Mouse (Mus musculus): Measurements from ENCODE around the gene Ang2. TPM values are rescaled to one million over a fixed set of nuclear protein-coding genes. Genes with fewer than 3 reads are reported as not detected.
"Not testable (repeated sequence)": the region's sequence is repeated elsewhere in the genome, so short reads cannot be mapped to it uniquely, and the experiment has no call there.

Ang2 gene
- polyA plus RNA-seq, 1 experiment from 2014 or later: not detected

DNA sequence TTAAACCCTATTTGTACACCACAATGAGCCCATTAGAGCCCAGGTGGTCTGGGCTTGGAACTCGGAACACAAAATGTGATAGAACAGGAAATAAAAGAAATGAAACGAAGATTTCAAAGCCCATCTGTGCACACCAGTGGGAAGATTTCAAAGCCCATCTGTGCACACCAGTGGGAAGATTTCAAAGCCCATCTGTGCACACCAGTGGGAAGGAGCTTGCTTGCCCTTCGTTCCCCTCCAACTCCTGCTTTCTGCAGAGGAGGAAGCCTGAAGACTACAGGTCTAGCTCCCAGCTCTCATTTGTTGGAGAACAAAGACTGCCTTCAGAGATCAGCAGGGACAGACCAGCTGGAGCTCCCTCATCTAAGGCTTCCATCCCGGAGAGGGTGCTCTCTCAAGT, 26.0 kb downstream of the Ang2 start:
- 53% methylated on average over 4 of the region's 4 CpGs for WGBS
- H3K4me2 ChIP-seq: 0 out of 2 replicates have a peak overlapping the region, but pooled peaks have one; percentile 37
- H3K9ac ChIP-seq; H3K27ac ChIP-seq; H3K27me3 ChIP-seq; H3K36me3 ChIP-seq; H3K9me3 ChIP-seq (replicated peaks); ATAC-seq (replicated peaks; ENCODE audit: insufficient number of reproducible peaks, insufficient read depth, low FRiP score, low read depth); H3K4me3 ChIP-seq; H3K4me1 ChIP-seq (replicated peaks): not testable (repeated sequence)

DNA sequence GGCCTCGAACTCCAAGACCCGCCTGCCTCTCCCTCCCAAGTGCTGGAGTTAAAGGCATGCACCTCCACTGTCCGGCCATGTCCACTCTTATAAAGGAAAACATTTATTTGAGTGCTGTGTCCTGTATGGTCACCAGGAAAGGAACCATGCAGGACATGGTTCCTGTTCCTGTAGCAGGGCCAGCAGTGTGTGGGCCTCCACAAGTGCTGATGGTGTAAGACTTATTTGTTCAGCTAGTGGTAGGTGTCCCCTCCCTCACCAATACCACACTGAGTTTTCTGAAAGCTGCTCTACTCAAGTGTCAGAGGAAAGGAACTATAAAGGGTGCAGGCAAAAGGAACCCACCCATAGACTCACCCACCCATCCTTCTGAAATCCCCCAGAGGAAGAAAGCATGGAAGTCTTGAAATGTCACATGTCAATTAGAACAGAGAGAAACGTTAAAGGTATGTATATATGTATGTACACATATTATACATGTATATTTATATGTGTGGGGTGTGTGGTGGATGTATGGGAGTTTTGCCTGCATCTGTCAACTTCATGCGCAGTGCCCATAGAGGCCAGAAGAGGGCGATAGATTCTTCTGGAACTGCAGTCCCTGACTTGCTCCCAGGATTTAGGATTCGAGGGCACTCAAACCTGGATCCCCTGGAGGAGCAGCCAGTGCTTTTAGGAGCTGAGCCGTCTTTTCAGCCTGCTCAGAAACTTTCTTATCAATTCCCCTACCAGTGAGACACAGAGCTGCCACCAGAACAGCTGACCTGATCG, 26.7 kb downstream of the Ang2 start:
- not testable (repeated sequence) for H3K9me3 ChIP-seq (replicated peaks); H3K9ac ChIP-seq; H3K27ac ChIP-seq; H3K4me1 ChIP-seq (replicated peaks); H3K4me3 ChIP-seq; H3K27me3 ChIP-seq; ATAC-seq (replicated peaks; ENCODE audit: insufficient number of reproducible peaks, insufficient read depth, low FRiP score, low read depth); H3K36me3 ChIP-seq
- H3K4me2 ChIP-seq: peak overlapping the region; percentile 37; the same call in 1 of the 2 replicates
- 32% methylated on average over 9 of the region's 9 CpGs for WGBS

DNA sequence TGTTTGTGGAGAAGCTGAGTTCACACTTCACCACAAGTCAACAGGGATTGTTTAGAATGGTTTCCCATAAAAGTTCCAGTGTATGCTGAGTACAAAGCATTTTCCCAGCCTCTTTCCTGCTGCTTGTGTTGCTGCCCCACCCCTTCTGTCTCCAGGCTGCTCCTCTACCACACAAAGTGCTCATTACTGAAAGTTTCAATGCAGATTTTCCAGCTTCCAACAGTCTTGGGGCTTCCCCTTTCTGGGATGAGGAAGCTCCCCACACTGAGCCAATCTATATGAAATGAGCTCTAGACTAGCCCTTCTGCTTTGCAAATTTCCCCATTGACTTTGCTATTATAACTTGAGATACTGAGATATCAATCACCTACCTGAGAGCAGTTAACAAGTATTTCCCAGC, 32.9 kb downstream of the Ang2 start:
- no peak for ATAC-seq (replicated peaks; ENCODE audit: insufficient number of reproducible peaks, insufficient read depth, low FRiP score, low read depth)
- Histone ChIP-seq H3K36me3 (no peaks in the 10 kb centered on the region), H3K9me3 (replicated peaks) (0 out of 2 replicates have a peak, but pooled peaks cover 4% of the 10 kb centered on the region), H3K4me1 (replicated peaks) (no peaks in the 10 kb centered on the region), H3K27ac (no peak overlapping the region), H3K4me3 (no peak overlapping the region), H3K9ac (no peak overlapping the region), H3K27me3 (no peaks in the 10 kb centered on the region), H3K4me2 (no peak overlapping the region)

DNA sequence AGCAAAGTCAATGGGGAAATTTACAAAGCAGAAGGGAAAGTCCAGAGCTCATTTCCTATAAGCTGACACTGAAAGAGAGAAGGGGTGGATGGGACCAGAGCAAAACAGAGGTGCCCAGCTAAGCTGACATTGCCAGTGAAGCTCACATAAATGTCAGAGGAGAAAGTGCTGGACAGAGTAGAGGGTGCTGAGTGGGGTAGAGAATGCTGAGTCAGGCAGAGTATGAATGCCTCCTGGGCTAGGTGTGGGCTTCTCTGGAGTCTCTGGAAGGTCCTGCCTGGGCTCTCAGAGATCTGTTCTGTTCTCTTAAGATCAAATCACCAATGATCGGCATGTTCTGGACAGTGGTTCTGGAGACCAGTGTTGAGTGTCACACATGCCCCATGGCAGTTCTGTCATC, 33.5 kb downstream of the Ang2 start:
- no peak for ATAC-seq (replicated peaks; ENCODE audit: insufficient number of reproducible peaks, insufficient read depth, low FRiP score, low read depth)
- Histone ChIP-seq H3K4me3 (no peak overlapping the region), H3K27ac (no peak overlapping the region), H3K9me3 (replicated peaks) (0 out of 2 replicates have a peak, but pooled peaks cover 4% of the 10 kb centered on the region), H3K4me2 (no peak overlapping the region), H3K4me1 (replicated peaks) (no peaks in the 10 kb centered on the region), H3K9ac (no peak overlapping the region), H3K27me3 (no peaks in the 10 kb centered on the region), H3K36me3 (no peaks in the 10 kb centered on the region)
- 85% methylated on average over 1 of the region's 1 CpGs for WGBS

DNA sequence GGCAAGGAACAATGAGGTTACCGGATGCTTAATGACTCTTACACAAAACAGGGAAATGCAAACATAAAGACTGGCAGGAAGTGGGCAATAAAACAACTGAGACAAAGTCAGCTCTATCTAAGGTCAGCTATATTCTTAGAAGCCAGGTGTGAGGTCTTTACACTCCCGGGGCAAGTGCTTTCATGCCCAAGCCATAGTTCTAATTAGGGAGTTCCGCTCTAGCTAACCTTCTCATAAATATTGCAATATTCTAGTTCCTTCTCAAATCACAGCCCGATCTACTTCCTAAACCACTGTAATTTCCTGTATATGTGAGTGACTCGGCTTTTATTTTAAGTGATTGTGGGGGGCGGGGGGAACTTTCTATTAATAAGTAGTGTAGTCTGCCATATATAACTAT, 35.6 kb downstream of the Ang2 start:
- not testable (repeated sequence) for H3K27me3 ChIP-seq; H3K4me2 ChIP-seq; H3K4me3 ChIP-seq; H3K27ac ChIP-seq; H3K9me3 ChIP-seq (replicated peaks); H3K4me1 ChIP-seq (replicated peaks); H3K9ac ChIP-seq; ATAC-seq (replicated peaks; ENCODE audit: insufficient number of reproducible peaks, insufficient read depth, low FRiP score, low read depth); H3K36me3 ChIP-seq
- 82% methylated on average over 6 of the region's 6 CpGs for whole genome bisulfite sequencing

DNA sequence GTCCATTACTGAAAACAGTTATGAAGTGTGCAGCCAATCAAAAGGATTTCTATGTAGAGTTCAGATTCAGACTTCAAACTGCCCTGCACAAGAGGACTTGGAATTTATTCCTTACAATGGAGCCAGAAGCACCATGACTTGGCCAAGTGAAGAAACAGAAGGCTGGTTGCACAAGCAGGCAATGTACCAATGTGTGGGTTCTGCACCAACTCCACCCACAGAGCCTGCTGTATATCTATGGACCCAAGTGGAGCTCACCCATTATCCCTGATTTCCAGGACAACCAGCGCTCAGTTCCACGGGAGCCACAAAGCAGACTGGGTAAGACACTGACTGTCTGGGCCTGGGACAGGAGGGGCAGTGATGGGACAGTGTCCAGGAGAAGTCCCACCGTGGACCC, 37.0 kb downstream of the Ang2 start, which contains the start of gene Rnase2b:
Gene Rnase2b, plus strand, starts transcription at position 285 of the 400 bp plus-strand sequence.
- not testable (repeated sequence) for H3K4me3 ChIP-seq; H3K27ac ChIP-seq; H3K9me3 ChIP-seq (replicated peaks); ATAC-seq (replicated peaks; ENCODE audit: insufficient number of reproducible peaks, insufficient read depth, low FRiP score, low read depth); H3K27me3 ChIP-seq; H3K4me1 ChIP-seq (replicated peaks); H3K36me3 ChIP-seq; H3K4me2 ChIP-seq; H3K9ac ChIP-seq
- 91% methylated on average over 3 of the region's 3 CpGs for WGBS

DNA sequence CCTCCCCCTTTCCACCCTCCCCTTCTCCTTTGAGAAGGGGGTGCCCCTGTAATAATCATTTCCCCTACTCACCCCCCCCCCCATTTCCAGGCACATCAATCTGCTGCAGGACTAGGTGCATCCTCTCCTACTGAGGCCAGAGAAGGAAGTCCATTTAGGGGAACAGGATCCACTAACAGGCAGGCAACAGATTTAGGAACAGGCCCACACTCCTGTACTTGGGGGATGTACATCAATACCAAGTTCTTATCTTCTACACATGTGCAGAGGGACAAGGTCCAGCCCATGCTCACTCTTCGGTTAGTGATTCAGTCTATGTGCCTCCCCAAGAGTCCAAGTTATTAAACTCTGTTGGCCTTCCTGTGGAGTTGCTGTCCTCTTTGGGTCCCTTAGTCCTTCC, 41.9 kb downstream of the Ang2 start:
- H3K4me3 ChIP-seq: no peak overlapping the region
- no peaks in the 10 kb centered on the region for H3K4me1 ChIP-seq (replicated peaks)
- ATAC-seq (replicated peaks; ENCODE audit: insufficient number of reproducible peaks, insufficient read depth, low FRiP score, low read depth): no peak
- no peak overlapping the region for H3K4me2 ChIP-seq
- no peaks in the 10 kb centered on the region for H3K9me3 ChIP-seq (replicated peaks)
- 90% methylated on average over 1 of the region's 1 CpGs for WGBS
- H3K27me3 ChIP-seq: no peaks in the 10 kb centered on the region
- no peak overlapping the region for H3K27ac ChIP-seq
- H3K9ac ChIP-seq: no peak overlapping the region
- no peaks in the 10 kb centered on the region for H3K36me3 ChIP-seq

DNA sequence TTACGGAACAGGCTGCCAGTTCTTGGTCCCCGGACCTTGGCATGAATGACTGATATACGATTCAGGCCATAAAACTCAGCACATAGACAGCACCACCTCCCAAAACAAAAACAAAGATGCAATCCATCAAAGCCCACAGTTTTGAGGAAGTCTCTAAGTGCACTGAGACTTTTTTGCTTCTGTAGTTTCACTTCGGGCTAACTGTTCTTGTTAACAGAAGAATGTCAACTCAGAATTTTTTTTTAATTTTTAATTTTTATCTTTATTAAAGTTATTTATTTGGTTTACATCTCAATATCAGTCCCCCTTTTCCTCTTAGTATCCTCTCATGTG, 42.2 kb downstream of the Ang2 start:
- Histone ChIP-seq H3K9ac (no peak overlapping the region), H3K4me2 (no peak overlapping the region), H3K4me1 (replicated peaks) (no peaks in the 10 kb centered on the region), H3K9me3 (replicated peaks) (no peaks in the 10 kb centered on the region), H3K36me3 (no peaks in the 10 kb centered on the region), H3K4me3 (no peak overlapping the region), H3K27me3 (no peaks in the 10 kb centered on the region), H3K27ac (no peak overlapping the region)
- WGBS: 69% methylated on average over 4 of the region's 4 CpGs
- no peak for ATAC-seq (replicated peaks; ENCODE audit: insufficient number of reproducible peaks, insufficient read depth, low FRiP score, low read depth)

DNA sequence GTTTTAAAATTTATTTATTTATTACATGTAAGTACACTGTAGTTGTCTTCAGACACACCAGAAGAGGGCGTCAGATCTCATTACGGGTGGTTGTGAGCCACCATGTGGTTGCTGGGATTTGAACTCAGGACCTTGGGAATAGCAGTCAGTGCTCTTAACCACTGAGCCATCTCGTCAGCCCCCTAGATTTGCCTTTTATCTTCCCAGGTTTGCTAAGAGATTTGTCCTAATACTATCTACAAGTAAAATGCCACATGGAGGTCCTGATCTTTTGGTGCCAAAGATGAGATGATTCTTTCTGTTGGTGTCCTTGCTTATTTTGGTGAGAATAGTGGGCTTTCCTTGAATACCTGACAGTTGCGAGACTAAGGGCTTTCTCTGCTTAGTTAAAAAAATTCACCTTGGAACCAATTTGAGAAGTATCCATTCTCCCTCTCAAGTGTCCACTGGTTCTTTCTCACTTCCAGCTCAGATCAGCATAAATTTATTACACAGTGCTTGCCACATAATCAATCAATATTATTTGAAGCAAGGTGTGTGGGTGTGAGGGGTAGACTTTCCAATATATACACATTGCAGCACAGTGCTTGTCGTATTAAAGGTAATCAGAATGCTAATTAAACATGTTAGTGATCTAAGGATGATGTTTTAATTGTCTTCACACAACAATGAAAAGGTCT, 42.8 kb downstream of the Ang2 start:
- no peaks in the 10 kb centered on the region for H3K36me3 ChIP-seq
- H3K9ac ChIP-seq: no peak overlapping the region
- no peaks in the 10 kb centered on the region for H3K27me3 ChIP-seq
- H3K4me3 ChIP-seq: no peak overlapping the region
- 86% methylated on average over 5 of the region's 5 CpGs for WGBS
- no peaks in the 10 kb centered on the region for H3K4me1 ChIP-seq (replicated peaks)
- no peaks in the 10 kb centered on the region for H3K9me3 ChIP-seq (replicated peaks)
- H3K27ac ChIP-seq: no peak overlapping the region
- H3K4me2 ChIP-seq: no peak overlapping the region
- ATAC-seq (replicated peaks; ENCODE audit: insufficient number of reproducible peaks, insufficient read depth, low FRiP score, low read depth): no peak

DNA sequence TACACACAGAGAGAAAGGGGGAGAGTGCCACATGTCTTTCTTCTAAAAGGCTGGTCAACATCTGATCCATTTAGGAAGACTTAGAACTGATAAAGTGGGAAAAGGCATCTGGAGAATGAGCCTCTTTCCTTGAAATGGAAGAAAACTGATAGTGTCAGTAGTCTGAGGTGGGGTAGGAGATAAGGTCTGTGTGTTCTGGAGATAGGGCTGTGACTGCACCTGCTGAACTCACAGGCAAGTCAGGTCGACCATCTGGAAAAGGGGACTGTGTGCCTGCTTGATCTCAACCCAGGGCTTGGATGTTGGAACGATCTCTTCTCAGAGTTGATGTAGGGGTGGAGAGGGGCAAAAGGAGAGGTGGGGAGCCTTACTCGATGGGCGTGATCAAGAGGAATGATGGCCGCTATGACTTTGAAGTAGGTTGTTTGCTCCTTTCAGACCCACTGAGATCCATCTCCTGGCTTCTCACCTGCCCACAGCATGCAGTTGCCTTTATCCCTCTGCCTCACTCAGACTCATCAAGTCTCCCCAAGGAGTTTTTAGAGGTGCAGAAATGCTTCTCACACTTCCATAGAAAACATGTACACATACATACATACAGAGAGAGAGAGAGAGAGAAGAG, 46.6 kb downstream of the Ang2 start:
- no peak overlapping the region for H3K4me3 ChIP-seq
- H3K27me3 ChIP-seq: no peaks in the 10 kb centered on the region
- no peak overlapping the region for H3K9ac ChIP-seq
- H3K9me3 ChIP-seq (replicated peaks): no peaks in the 10 kb centered on the region
- H3K27ac ChIP-seq: no peak overlapping the region
- ATAC-seq (replicated peaks; ENCODE audit: insufficient number of reproducible peaks, insufficient read depth, low FRiP score, low read depth): no peak
- H3K4me2 ChIP-seq: no peak overlapping the region
- no peaks in the 10 kb centered on the region for H3K36me3 ChIP-seq
- WGBS: 51% methylated on average over 5 of the region's 5 CpGs
- H3K4me1 ChIP-seq (replicated peaks): no peaks in the 10 kb centered on the region

DNA sequence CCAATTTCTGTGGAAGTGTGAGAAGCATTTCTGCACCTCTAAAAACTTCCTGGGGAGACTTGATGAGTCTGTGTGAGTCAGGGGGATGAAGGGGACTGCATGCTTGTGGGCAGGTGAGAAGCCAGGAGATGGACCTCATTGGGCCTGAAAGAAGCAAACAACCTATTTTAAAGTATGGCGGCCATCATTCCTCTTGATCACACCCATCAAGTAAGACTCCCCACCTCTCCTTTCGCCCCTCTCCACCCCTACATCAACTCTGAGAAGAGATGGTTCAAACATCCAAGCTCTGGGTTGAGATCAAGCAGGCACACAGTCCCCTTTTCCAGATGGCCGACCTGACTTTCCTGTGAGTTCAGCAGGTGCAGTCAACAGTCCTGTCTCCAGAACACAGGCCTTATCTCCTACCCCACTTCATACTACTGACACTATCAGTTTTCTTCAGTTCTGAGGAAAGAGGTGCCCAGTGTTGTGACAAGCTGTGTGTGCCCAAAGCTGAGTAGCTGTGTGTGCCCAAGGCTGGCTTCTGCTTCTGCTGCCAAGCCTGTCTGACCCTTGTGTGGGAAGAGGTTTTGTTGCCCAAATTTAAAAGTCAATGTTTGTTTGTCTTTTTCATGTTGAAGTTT, 48.6 kb downstream of the Ang2 start:
- Histone ChIP-seq H3K27me3 (no peaks in the 10 kb centered on the region), H3K9ac (no peak overlapping the region), H3K27ac (no peak overlapping the region), H3K36me3 (no peaks in the 10 kb centered on the region), H3K4me3 (no peak overlapping the region), H3K9me3 (replicated peaks) (no peaks in the 10 kb centered on the region), H3K4me2 (no peak overlapping the region), H3K4me1 (replicated peaks) (no peaks in the 10 kb centered on the region)
- no peak for ATAC-seq (replicated peaks; ENCODE audit: insufficient number of reproducible peaks, insufficient read depth, low FRiP score, low read depth)
- WGBS: 80% methylated on average over 3 of the region's 3 CpGs

All from heart, embryonic 15.5 days (tissue).